Mouse (Mus musculus): Measurements from ENCODE around the gene G6pc3.
"Not testable (repeated sequence)": the region's sequence is repeated elsewhere in the genome, so short reads cannot be mapped to it uniquely, and the experiment has no call there.

The G6pc3 gene

DNA sequence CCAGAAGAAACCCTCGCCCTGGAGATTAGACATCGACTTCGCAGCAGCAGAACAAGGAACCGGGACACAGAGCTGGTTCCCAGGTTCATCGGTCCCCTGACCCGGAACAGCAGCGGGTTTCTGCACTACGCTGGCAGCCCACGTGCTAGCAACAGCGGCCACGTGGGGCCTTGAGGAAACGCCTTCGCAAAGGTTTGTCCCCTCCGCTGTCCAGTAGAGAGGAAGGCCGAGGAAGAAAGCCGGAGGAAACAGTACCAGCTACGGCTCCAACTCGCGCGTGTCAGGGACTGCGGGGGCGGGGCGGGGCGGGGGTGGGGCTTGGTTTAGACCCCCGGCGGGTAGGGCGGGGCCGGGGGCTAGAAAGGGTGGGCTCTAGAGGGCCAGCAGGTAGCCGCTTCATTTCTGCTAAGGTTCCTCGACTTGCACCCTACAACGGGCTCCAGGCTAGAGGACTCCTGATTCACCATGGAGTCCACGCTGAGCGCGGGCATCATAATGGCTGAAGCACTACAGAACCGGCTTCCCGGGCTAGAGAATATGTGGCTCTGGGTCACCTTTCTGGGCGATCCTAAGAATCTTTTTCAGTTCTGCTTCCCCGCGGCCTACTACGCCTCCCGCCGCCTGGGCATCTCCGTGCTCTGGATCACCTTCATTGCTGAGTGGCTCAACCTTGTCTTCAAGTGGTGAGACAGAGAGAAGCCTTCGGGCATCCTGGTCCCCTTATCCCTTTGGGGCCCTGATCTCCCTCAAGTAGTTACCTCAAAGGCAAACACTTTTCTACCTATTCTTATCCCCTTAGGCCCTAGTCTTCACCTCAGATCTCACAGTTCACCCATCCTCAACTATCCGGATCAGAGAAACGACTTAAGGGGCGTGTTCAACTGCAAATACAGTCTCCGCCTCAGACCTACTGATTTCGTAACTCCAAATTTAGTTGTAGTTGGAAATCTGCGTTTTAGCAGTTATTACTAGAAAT, at the start of gene G6pc3:
Gene G6pc3, plus strand, starts transcription at position 160 of the 976 bp plus-strand sequence.
- DNase-seq (ENCODE audit: extremely low read depth, low read depth): peak; percentile 89

DNA sequence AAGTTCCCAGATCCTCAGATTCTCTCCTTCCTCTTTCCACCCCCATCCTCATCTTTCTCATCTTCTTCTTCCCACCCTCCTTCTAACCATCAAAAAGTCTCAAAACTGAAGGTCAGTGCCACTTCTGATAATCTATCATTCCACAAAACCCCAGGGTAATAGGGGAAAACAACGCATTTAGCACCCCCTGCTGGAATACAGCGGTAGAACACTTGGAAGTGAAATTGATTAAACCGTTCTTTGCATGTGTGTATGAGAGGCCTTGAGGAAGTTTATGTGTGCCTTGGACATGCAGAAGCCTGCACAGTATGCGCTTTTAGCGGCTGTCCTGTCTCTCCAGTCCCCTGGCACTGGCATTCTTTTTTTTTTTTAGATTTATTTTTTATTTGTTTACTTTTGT, 48.9 kb upstream of the G6pc3 start:
- DNase-seq (ENCODE audit: extremely low read depth, low read depth): peak; percentile 63

DNA sequence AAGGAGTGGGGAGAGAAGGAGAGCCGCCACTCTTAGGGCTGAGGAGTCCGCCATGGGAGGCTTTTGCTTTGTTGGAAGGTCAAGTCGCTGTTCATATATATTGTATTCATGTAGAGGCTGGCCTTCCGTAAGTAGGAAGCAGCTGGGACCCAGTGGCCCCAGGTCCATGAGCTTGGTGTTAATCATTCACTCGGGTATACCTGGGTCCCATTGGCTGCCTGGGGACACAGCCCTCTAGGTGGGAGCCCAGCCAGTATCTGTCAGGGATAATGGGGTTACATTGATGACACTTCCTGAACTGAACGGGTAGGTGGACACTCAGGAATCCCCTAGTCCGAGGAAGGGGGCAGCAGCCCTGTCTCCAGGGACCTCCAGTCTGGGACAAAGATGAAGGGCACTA, 47.1 kb upstream of the G6pc3 start:
- no peak for DNase-seq (ENCODE audit: extremely low read depth, low read depth)

DNA sequence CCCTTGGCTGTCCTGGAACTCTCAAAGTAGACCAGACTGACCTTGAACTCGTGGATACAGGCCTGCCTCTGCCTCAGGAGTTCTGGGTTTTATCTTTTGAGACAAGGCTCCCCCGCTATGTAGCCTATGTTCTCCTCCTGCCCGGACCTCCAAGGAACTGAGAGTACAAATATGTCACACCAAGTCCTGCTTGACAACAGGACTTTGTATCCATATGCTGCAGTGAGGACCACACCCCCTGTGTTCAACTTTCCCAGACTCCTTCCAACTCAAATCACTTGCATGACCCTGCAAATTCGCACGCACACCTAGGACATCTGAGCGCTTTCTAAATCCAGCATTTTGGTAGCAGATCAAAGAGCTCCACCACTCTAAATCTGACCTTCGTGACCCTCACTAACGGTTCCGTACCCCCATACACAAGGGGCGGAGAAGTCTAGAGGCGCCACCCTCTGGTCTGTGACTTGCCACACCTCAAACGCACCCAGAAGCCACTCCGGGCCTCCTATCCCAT, 44.4 kb upstream of the G6pc3 start:
- DNase-seq (ENCODE audit: extremely low read depth, low read depth): no peak

DNA sequence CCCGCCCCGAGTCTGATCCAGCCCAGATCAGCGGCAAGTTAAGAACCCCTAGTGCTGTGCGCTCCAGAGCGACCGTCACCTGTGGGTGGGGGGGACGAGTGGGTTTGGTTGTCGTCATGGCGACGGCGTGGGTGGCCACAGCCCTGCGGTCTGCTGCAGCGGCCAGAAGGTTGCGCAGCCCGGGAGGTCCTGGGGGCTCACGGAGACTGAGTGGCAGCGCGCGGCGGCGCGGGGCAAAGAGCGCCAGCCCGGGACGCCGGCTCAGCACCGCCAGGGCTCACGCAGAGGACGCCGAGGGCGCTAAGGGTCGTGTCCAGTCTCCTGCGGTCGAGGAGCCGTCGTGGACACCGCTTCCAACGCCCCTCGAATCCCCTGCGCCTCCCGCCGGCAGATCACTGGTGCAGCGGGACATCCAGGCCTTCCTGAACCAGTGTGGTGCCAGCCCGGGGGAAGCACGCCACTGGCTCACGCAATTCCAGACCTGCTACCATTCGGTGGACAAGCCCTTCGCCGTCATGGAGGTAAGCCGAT, 43.9 kb upstream of the G6pc3 start, which contains the start of gene Nags:
Gene Nags, plus strand, starts transcription at position 43 of the 531 bp plus-strand sequence.
- DNase-seq (ENCODE audit: extremely low read depth, low read depth): no peak

DNA sequence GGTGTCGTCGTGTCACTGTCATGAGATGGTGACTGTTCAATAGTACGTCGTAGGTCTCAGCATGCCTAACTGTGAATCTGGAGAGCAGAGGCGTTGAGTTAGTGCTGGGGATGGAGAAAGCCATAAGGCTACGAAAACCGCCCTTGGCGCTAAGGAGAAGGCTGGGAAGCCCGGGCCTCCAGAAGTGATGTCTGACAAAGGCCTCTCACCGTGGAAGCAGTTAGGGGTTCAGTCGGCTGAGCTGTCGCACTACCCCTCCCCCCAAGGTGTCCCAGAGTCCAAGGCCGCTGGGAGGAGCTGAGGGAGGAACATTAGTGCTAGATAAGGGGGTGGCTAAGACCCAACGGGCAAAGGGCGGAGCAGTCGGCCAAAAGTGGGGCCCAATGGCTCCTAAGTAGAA, 43.4 kb upstream of the G6pc3 start:
- no peak for DNase-seq (ENCODE audit: extremely low read depth, low read depth)

DNA sequence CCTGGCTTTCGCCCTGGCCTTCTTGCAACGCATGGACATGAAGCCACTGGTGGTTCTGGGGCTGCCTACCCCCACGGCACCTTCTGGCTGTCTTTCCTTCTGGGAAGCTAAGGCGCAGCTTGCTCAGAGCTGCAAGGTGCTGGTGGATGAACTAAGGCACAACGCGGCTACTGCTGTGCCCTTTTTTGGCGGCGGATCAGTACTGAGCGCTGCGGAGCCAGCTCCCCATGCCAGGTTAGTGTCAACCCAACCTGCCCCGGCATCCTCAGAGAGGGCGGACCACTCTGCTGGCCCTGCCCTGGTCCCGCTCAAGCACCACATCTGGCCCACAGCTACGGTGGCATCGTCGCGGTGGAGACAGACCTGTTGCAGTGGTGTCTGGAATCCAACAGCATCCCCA, 42.9 kb upstream of the G6pc3 start:
- no peak for DNase-seq (ENCODE audit: extremely low read depth, low read depth)

DNA sequence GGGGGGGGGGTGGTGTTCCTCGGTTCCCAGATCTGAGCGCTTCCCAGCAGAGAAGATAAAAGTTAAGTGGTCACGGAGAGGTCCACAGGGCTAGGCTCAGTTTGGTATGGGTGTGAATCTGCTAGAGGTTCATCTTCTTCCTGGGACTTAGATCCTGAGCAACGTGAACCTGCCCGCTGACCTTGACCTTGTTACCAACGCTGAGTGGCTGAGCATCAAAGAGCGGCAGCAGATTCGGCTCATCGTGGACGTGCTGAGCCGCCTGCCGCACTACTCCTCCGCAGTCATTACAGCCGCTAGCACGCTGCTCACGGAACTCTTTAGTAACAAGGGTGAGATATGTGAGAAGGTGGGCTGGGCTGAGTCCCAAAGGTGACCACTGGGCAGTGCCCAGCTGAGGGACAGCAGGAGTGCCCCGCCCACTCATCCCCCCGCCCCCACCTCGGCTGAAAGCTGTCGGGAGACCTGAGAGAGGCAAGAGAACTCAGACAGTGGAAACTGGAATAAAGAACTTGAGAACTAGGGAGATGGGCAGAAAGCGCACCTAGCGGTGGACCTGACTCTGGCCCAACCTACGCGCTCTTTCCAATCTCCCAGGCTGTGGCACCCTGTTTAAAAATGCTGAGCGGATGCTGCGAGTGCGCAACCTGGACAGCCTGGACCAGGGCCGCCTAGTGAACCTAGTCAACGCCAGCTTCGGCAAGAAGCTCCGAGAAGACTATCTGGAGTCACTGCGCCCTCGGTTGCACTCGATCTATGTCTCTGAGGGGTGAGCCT, 42.0 kb upstream of the G6pc3 start:
- no peak for DNase-seq (ENCODE audit: extremely low read depth, low read depth)

DNA sequence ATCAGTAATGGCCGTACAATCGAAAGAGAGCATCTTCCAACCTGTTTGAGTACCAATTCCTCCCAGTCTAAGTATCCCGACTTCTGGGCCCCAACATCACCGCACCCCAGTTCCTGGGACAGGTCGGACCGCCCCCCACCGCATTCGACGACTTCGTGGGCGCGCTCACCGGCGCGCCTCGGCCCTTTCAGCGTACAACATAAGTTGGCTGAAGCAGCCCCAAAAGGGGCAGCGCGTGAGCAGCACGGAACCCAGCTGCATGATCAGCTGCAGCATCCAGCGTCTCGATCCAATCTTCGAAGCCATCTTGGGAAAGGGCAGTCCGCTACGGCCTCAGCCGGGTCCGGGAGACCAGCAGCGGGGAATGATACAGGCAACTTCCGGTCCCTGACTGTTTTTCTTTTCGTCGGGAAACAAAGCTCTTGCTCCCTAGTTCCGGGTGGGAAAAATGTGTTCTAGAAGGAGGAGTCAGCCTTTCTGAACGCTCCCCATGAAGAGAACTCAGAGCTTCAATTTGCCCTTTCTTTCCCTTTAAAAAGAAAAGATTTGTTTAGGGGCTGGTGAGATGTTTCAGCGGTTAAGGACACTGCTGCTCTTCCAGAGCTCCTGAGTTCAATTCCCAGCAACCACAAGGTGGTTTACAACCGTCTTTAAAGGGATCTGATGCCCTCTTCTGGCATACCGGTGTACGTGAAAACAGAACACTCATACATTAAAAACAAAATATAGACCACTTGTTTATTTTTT, 33.2 kb upstream of the G6pc3 start, which contains the start of gene Tmem101:
Gene Tmem101, minus strand, starts transcription at position 366 of the 747 bp plus-strand sequence.
- DNase-seq (ENCODE audit: extremely low read depth, low read depth): peak; percentile 87

DNA sequence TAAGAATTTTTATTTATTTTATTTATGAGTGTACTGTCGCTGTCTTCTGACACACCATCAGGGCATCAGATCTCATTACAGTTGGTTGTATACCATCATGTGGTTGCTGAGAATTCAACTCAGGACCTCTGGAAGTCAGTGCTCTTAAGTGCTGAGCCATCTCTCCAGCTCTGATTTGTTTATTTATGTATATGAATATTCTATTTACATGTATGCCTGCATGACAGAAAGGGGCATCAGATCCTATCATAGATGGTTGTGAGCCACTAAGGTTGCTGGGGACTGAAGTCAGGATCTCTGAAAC, 32.7 kb upstream of the G6pc3 start:
- no peak for DNase-seq (ENCODE audit: extremely low read depth, low read depth)

DNA sequence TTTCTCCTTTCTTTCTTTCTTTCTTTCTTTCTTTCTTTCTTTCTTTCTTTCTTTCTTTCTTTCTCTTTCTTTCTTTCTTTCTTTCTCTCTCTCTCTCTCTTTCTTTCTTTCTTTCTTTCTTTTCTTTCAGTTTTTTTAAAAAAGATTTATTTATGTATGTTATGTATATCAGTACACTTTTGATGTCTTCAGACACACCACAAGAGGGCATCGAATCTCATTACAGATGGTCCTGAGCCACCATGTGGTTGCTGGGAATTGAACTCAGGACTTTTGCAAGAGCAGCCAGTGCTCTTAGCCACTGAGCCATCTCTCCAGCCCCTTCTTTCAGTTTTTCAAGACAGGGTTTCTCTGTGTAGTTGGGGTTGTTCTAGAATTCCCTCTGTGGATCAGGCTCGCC, 31.4 kb upstream of the G6pc3 start:
- not testable (repeated sequence) for DNase-seq (ENCODE audit: extremely low read depth, low read depth)

DNA sequence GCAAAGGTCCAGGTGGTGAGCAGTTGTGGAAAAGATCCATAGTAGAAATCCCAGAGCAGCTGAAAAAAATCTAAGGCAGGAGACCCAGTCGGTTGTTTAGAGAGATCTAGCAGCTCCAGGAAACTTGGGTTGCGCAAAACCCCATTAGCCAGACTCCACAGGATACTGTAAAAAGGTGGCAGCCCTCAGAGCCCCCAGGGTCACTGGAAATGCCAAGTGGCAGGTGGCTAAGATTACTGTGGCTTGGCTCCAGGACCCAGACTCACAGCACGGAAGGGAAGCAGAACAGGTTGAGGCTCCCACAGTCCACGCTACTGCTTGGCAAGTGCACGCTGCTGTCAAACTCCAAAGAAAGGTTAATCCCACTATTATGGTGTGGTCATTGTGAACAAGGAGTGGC, 29.6 kb upstream of the G6pc3 start:
- DNase-seq (ENCODE audit: extremely low read depth, low read depth): no peak

DNA sequence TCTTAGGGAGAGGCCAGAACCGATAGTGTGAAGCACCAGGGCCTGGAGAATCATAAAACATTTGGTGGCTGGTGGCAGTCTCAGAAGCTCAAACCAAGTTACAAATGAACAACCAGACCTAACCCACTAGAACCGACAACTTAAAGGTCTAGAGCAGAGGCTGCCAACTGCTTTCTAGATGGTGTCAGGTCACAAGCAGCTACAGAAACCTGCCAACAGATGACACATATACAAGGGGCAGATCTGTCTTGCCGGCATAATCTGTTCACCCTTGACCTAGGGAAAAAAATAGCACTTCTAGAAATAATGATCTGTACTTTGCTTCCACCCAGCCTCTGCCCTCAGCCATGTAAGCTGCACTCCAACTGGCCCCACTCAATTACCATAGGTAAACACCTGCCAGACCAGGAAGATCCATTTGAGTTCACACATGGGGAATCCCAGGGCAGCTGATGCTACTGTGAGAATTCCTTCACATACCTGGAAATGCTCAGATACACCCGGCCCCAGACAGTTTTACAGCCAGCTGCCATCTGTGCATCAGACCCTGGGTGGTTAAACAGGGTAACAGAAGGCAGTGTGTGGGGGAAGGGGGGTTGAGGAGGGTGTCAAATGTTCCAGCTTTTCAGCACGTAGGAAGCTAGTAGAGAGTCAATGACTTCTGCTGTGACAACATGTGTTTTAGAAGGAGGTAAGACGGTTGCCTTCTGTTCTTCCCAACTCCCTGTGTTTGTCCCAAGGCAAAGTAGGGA, 23.3 kb upstream of the G6pc3 start:
- no peak for DNase-seq (ENCODE audit: extremely low read depth, low read depth)

DNA sequence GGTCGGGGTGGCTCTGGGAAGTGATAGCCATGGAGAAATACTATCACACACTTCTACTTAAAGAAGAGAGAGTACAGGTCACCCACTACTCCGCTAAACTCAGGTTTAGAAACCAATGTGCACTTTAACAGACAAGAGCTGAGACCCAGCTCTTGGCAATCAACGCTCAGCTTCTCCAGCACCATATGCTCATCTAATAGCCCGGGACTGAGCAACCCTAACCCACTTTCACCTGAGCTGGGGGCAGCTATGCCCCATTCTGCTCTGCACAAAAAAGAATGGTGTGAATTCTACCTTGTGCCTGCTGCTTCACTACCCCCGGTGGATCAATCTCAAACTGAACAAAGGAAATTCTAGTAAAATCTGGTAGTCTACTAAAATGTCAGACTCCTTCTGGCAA, 21.9 kb upstream of the G6pc3 start:
- DNase-seq (ENCODE audit: extremely low read depth, low read depth): no peak

DNA sequence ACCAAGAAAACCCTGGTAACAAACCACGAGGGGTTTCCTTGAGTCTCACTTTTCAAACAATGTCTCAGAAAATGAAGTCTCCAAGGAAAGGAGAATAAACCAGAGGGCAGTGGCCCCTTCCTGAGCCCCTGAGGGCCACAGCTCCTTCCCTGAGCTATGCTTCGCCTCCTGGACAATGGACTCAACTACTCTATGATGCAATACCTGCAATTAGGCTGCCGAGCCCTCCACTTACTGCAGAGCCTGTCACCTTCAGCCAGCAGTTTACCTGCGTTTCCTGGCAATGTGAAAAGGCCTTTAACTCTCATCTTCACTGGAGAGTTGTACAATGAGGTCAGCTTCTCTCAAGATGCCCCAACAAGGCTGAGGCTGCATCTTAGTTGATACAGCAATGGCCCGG, 20.7 kb upstream of the G6pc3 start:
- DNase-seq (ENCODE audit: extremely low read depth, low read depth): no peak

DNA sequence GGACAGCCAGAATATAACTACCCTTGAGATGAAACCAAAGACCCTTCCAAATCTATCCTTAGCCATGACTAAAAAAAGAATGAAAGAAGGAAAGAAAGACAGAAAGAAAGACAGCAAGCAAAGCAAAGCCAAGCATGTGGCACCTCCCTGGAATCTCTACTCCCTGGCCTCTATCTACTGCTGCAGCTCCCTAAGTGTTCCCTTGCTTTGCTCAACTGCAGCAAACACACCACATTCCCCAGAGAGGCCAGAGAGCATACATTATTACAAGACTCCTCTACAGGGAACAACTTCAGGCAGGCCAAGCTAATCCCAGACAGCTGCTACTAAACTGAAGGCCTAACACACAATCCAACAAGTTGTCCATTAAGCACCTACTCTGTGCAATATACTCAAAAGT, 9.6 kb upstream of the G6pc3 start:
- DNase-seq (ENCODE audit: extremely low read depth, low read depth): no peak

DNA sequence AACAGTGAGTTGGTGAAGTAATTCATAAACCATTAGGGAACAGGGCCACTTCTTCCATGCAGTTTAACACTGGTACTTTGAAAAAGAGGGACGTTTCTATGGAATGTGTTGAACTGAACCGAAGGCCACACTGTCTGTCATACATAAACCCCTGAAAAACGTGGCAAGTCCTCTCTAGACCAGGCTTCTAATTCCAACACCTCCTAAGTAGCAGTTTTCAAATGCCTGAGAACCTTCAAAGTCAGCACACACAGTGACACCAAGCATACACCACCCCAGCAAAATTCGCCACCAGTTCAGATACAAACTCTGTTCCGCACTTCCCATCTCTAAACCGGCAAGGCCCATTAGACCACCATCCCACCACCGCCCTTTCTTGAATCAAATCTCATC, 5.2 kb upstream of the G6pc3 start:
- peak; percentile 18 for DNase-seq (ENCODE audit: extremely low read depth, low read depth)

DNA sequence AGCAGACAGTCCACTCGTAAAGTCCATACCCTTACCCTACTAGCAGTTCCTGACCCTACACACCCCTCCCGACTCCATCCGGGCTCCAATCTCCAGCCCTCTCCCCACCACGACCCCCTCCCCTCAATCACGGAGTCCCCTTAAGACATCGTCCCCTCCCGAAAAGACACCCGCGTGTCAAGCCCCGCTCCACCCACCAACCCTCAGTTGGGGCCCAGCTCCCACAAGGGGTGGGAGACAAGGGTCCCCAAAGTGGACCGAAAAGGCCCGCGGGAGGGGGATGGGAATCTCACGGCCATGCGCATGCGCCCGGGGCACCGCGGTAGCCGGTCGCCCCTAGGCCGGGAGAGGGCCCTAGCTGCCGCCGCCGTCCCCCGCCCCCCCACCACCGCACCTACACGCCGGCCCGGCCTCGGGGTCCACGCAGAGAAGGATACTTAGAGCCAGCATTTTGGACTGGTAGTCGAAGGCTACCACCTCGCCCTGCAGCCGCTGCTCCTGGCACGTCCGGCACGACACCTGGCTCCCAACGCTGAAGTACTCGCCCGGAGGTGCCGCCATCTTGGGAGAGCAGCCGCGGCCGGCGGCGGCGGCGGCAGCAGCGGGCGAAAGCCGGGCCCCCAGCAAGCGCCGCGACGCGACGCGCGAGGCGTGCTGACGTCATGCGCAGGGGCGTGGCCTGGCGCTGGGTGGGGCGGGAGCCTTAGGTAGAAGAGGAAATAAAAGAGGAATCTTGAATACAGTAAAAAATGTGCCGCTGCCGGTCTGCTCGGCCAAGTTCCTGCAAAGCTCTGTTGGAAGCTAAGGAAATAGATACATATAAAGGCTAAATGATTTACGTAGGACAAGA, 4.5 kb upstream of the G6pc3 start, which contains the start of gene Lsm12:
Gene Lsm12, minus strand, starts transcription at position 651 of the 850 bp plus-strand sequence.
- peak; percentile 80 for DNase-seq (ENCODE audit: extremely low read depth, low read depth)

DNA sequence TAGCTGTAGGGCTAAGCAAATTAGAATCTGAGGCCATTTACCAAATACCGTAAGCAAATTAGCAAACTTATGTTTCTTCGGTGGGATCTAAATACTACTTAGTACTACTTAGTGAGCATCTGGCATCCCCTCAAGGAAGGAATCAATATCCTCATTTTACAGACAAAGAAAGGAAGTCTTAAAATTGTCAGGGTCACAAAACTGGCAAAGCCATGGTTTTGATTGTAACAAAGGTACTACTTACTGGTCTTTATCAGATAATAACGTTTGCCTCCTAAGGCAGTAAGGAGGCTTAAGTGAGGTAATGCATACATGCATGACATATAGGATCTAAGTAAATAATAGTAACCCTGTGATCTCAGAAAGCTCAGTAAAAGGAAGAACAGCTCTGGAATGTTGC, 3.7 kb upstream of the G6pc3 start:
- no peak for DNase-seq (ENCODE audit: extremely low read depth, low read depth)
